Mouse (Mus musculus) embryonic facial prominence, embryonic 14.5 days (tissue): ENCODE measurements around the gene Eif2b3. TPM values are rescaled to one million over a fixed set of nuclear protein-coding genes. Genes with fewer than 3 reads are reported as not detected.

Experiments used
- ATAC-seq: fragments of 200-750 bp; cut with Nextera tagmentation; 2 replicates; pipeline ENCODE4 v1.8.0; 2017; ENCODE audit warnings: low read depth, moderate number of reproducible peaks, moderate TSS enrichment
- DNase-seq: peaks from one replicate; pipeline ENCODE4 v3.0.0-alpha.2; 2015; ENCODE audit warnings: low spot score
- H3K27ac ChIP-seq: fragments of 300-500 bp; sonication (generic); replicated peaks from 2 replicates; pipeline ENCODE4 v1.5.1; 2014; ENCODE audit warnings: low read depth, mild to moderate bottlenecking, low read length, moderate library complexity
- H3K27me3 ChIP-seq: fragments of 300-500 bp; sonication (generic); replicated peaks from 2 replicates; pipeline ENCODE4 v1.6.1; 2014; ENCODE audit warnings: low read length; ENCODE audit not compliant: control insufficient read depth, insufficient read depth
- H3K36me3 ChIP-seq: fragments of 300-500 bp; sonication (generic); 2 replicates; pipeline ENCODE4 v1.6.1; 2014; ENCODE audit warnings: low read length, mixed read lengths; ENCODE audit not compliant: control insufficient read depth, insufficient read depth
- H3K4me1 ChIP-seq: fragments of 300-500 bp; sonication (generic); 2 replicates; pipeline ENCODE4 v1.6.1; 2014; ENCODE audit warnings: antibody characterized with exemption, low read length; ENCODE audit not compliant: control insufficient read depth, insufficient read depth
- H3K4me2 ChIP-seq: fragments of 300-500 bp; sonication (generic); 2 replicates; pipeline ENCODE4 v1.6.1; 2014; ENCODE audit warnings: low read depth, mild to moderate bottlenecking, low read length, moderate library complexity, mixed read lengths
- H3K4me3 ChIP-seq: fragments of 300-500 bp; sonication (generic); 2 replicates; pipeline ENCODE4 v1.5.1; 2014; ENCODE audit warnings: low read depth, mild to moderate bottlenecking, low read length
- H3K9ac ChIP-seq: fragments of 300-500 bp; sonication (generic); 2 replicates; pipeline ENCODE4 v1.6.1; 2014; ENCODE audit warnings: low read depth, mild to moderate bottlenecking, low read length, moderate library complexity, mixed read lengths
- H3K9me3 ChIP-seq: fragments of 300-500 bp; sonication (generic); 2 replicates; pipeline ENCODE4 v1.6.1; 2016; ENCODE audit warnings: low read length; ENCODE audit not compliant: control insufficient read depth
- WGBS: fragments of 180-500 bp; shearing (Covaris S2); extraction: QIAGEN DNeasy Blood & Tissue Kit; methylation state at CpG from one replicate; pipeline ENCODE4 v1.1.7; 2014; 5-methylcytosine and 5-hydroxymethylcytosine counted together
- polyA plus RNA-seq: library from polyadenylated mRNA; unstranded; fragments of >200 nt; fragmentation: Nextera tagmentation; extraction: Ambion mirVana; gene quantifications from 2 replicates; pipeline ENCODE4 v1.2.1, GENCODE M21; 2014

The Eif2b3 gene
- polyA plus RNA-seq, 1 experiment from 2014 or later, result 38.6 TPM

- DNase-seq, result no peak
- H3K4me1 ChIP-seq, result peaks cover 4% of the 10 kb centered on the region; the same call in 1 of the 2 replicates
- peak; percentile 30 for ATAC-seq
Measured at GRCm38 (mm10) chr4:117133366-117133796, 114.2 kb downstream of the Eif2b3 start.

GRCm38 (mm10) chr4:117133817-117134600 lies 114.8 kb downstream of the Eif2b3 start, which contains the start of gene Plk3:
Gene Plk3, minus strand, starts transcription at chr4:117133963.
- 2% methylated on average over 27 of the region's 48 CpGs for WGBS
- H3K9ac ChIP-seq, result peak within 1 kb of the TSS; percentile 84
- peak; percentile 93 for ATAC-seq

More at GRCm38 (mm10) chr4:117133366-117133796, 114.2 kb downstream of the Eif2b3 start:
- peak overlapping the region; percentile 83 for H3K4me3 ChIP-seq
- WGBS, result under 1% methylated on average over 31 of the region's 42 CpGs
- H3K9ac ChIP-seq, result peak overlapping the region; percentile 84
- H3K4me2 ChIP-seq, result peak overlapping the region; percentile 97
- peaks cover 20% of the 10 kb centered on the region for H3K27me3 ChIP-seq
- peaks cover 12% of the 10 kb centered on the region for H3K36me3 ChIP-seq
- no peaks in the 10 kb centered on the region for H3K9me3 ChIP-seq
- H3K27ac ChIP-seq, result peak overlapping the region; percentile 52; the same call in 1 of the 2 replicates

GRCm38 (mm10) chr4:117134601-117134995 lies 115.4 kb downstream of the Eif2b3 start:
- 35% methylated on average over 2 of the region's 2 CpGs for WGBS
- peak overlapping the region; percentile 83; the same call in 1 of the 2 replicates for H3K4me3 ChIP-seq
- ATAC-seq, result no peak

More at GRCm38 (mm10) chr4:117133817-117134600, 114.8 kb downstream of the Eif2b3 start, which contains the start of gene Plk3:
- Histone ChIP-seq H3K4me3 (peak within 1 kb of the TSS; percentile 83), H3K36me3 (peaks cover 12% of the 10 kb centered on the region), H3K27ac (peak within 1 kb of the TSS; percentile 52; the same call in 1 of the 2 replicates), H3K27me3 (peaks cover 20% of the 10 kb centered on the region), H3K4me1 (peaks cover 4% of the 10 kb centered on the region; the same call in 1 of the 2 replicates), H3K4me2 (peak within 1 kb of the TSS; percentile 97), H3K9me3 (no peaks in the 10 kb centered on the region)
- DNase-seq, result peak; percentile 98

GRCm38 (mm10) chr4:117136034-117136433 lies 116.8 kb downstream of the Eif2b3 start:
- Histone ChIP-seq H3K9ac (no peak overlapping the region), H3K27me3 (peaks cover 20% of the 10 kb centered on the region), H3K36me3 (peaks cover 4% of the 10 kb centered on the region; the same call in 1 of the 2 replicates), H3K4me1 (peaks cover 4% of the 10 kb centered on the region; the same call in 1 of the 2 replicates), H3K27ac (no peak overlapping the region), H3K4me3 (no peak overlapping the region), H3K9me3 (no peaks in the 10 kb centered on the region), H3K4me2 (no peak overlapping the region)
- ATAC-seq (no peak), DNase-seq (no peak)
- WGBS, result 23% methylated on average over 8 of the region's 8 CpGs

More at GRCm38 (mm10) chr4:117134601-117134995, 115.4 kb downstream of the Eif2b3 start:
- Histone ChIP-seq H3K9me3 (no peaks in the 10 kb centered on the region), H3K27ac (no peak overlapping the region), H3K9ac (no peak overlapping the region), H3K36me3 (peaks cover 12% of the 10 kb centered on the region), H3K27me3 (peaks cover 20% of the 10 kb centered on the region), H3K4me2 (no peak overlapping the region), H3K4me1 (peaks cover 4% of the 10 kb centered on the region; the same call in 1 of the 2 replicates)
- DNase-seq, result no peak

Other genes starting within 250 kb of the Eif2b3 start
- 29.8 and 32.2 TPM in 2 replicates for gene Toe1, start 211.8 kb upstream of the Eif2b3 start, polyA plus RNA-seq
- 8.2 and 10.2 TPM in 2 replicates for gene Mutyh, start 211.7 kb upstream of the Eif2b3 start, polyA plus RNA-seq
- 1.1 and 1.2 TPM in 2 replicates for gene Hpdl, start 197.7 kb upstream of the Eif2b3 start, polyA plus RNA-seq
- 0.51 and 0.54 TPM in 2 replicates for gene Zswim5, start 142.0 kb upstream of the Eif2b3 start, polyA plus RNA-seq
- gene Urod, start 25.0 kb upstream of the Eif2b3 start, polyA plus RNA-seq, result 74.0 and 77.1 TPM in 2 replicates
- gene Hectd3, start 24.1 kb upstream of the Eif2b3 start, polyA plus RNA-seq, result 9.1 and 9.8 TPM in 2 replicates
- 9.0 and 11.0 TPM in 2 replicates for gene Ptch2, start 76.7 kb downstream of the Eif2b3 start, polyA plus RNA-seq
- 6.6 and 7.0 TPM in 2 replicates for gene Btbd19, start 106.3 kb downstream of the Eif2b3 start, polyA plus RNA-seq
- 0.30 and 0.84 TPM in 2 replicates for gene Tctex1d4, start 107.4 kb downstream of the Eif2b3 start, polyA plus RNA-seq
- 5.1 and 5.6 TPM in 2 replicates for gene Plk3, start 114.6 kb downstream of the Eif2b3 start, polyA plus RNA-seq
- gene Rps8, start 136.8 kb downstream of the Eif2b3 start, polyA plus RNA-seq, result 1,243 and 1,364 TPM in 2 replicates
- gene Kif2c, start 163.2 kb downstream of the Eif2b3 start, polyA plus RNA-seq, result 42.9 and 50.7 TPM in 2 replicates
- gene Tmem53, start 232.5 kb downstream of the Eif2b3 start, polyA plus RNA-seq, result 15.5 and 21.9 TPM in 2 replicates
- gene Armh1, start 232.7 kb downstream of the Eif2b3 start, polyA plus RNA-seq, result 1.3 and 1.8 TPM in 2 replicates